Mouse (Mus musculus) olfactory bulb, adult 2 months (tissue): ENCODE results near the gene AF067063.

Experiments used
- CTCF ChIP-seq: fragments of 200-500 bp; IDR thresholded peaks from 2 replicates; pipeline ENCODE4 v1.5.1; 2012; ENCODE audit warnings: low read depth, mild to moderate bottlenecking, low read length, moderate library complexity; ENCODE audit not compliant: insufficient read depth
- POLR2A ChIP-seq: fragments of 200-500 bp; IDR thresholded peaks from 2 replicates; pipeline ENCODE4 v1.6.1; 2012; ENCODE audit warnings: mild to moderate bottlenecking, low read depth, low read length, moderate library complexity; ENCODE audit not compliant: insufficient read depth

- TF ChIP-seq POLR2A = no peak
- TF ChIP-seq CTCF = no peak
Observed at GRCm38 (mm10) chr13:119816798-119817197, 13.2 kb downstream of the AF067063 start.
